Mouse (Mus musculus) Patski (cell line): ENCODE data around the gene Paqr7. TPM values are rescaled to one million over a fixed set of nuclear protein-coding genes. Genes with fewer than 3 reads are reported as not detected.

ENCODE experiments used
- ATAC-seq: fragments of 100-300 bp; one replicate; pipeline ENCODE4 v1.8.0; 2021
- CTCF ChIA-PET: fragments of 350-600 bp; sonication (Branson Sonifier 250); formaldehyde crosslinking; loops from one replicate; lab custom pipeline; 2022; ENCODE audit warnings: inconsistent platforms; lab: Charles Lee
- POLR2A ChIA-PET: fragments of 350-600 bp; sonication (Branson Sonifier 250); formaldehyde crosslinking; loops from one replicate; lab custom pipeline; 2022; ENCODE audit warnings: antibody characterized with exemption, inconsistent platforms; lab: Charles Lee
- DNase-seq: peaks from one replicate; pipeline ENCODE4 v3.0.0-alpha.2; 2011; ENCODE audit warnings: low read depth, low spot score
- H3K27me3 ChIP-seq: fragments of 371-371 bp; one replicate; pipeline ENCODE4 v1.5.1; 2021
- CTCF ChIP-seq: fragments of 100-300 bp; IDR thresholded peaks from one replicate; pipeline ENCODE4 v1.5.1; 2021
- in situ Hi-C: fragments of 300-500 bp; cut with MboI; formaldehyde crosslinking; loops from 3 replicates; pipeline ENCODE4 v1.11.1; 2018; ENCODE audit warnings: low pct_unique_long_range_greater_than_20kb, mixed read lengths
- polyA plus RNA-seq: library from polyadenylated mRNA; unstranded; gene quantifications from one replicate; pipeline ENCODE4 v1.2.3, GENCODE M21; 2021

Paqr7 gene
- polyA plus RNA-seq, 1 experiment from 2014 or later = 4.3 TPM

DNA sequence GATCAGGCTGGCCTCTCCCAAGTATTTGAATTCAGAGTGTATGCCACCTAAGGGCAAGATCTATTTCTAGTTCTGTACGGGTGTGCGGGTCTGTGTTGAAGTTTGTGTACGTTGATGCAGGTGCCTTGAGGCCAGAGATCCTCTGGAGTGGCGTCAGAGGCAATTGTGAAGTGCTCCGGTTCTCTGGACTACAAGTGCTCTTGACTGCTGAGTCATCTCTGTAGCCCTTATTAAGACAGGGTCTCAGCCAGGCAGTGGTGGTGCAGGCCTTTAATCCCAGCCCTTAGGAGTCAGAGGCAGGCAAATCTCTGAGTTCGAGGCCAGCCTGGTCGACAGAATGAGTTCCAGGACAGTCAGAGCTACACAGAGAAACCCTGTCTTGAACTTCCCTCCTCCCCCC is 19.1 kb downstream of the Paqr7 start:
- H3K27me3 ChIP-seq = no peaks in the 10 kb centered on the region
- no peak for DNase-seq
- no peak for ATAC-seq
- ChIA-PET POLR2A (interaction anchor here (0.6 to 1.2 kb wide), 2 partner anchors 20 to 859 kb away, joined by 3 read pairs; no protein-coding TSS in a partner anchor), CTCF (no interaction called here)
- in situ Hi-C loops = no loop called here
- TF ChIP-seq CTCF = no peak

DNA sequence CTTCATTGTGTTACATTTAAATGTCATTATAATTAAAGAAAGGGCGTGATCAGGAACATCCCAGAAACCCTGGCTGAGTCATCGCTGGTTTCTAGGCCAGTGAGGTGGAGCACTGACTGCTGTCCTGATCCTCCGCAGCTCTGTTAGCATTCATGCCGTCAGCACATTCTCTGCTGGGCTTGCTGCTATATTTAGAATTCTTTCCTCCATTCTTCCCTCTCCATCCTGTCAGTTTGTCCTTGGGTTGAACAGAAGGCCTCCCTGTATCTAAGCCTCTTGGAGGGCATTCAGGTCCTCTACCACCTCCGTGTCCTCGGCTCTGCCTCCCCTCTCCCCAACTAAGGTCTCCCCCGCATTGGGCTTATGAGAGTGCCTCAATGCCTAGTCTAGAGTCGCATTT is 20.5 kb downstream of the Paqr7 start:
- ChIA-PET POLR2A (no interaction called here), CTCF (no interaction called here)
- ATAC-seq (peak; percentile 39), DNase-seq (no peak)
- no peaks in the 10 kb centered on the region for H3K27me3 ChIP-seq
- TF ChIP-seq CTCF = no peak
- in situ Hi-C loops = no loop called here

GRCm38 (mm10) chr4:134517719-134518118 is 21.2 kb downstream of the Paqr7 start:
- in situ Hi-C loops = no loop called here
- POLR2A ChIA-PET = no interaction called here

GRCm38 (mm10) chr4:134518541-134518940 is 22.0 kb downstream of the Paqr7 start:
- no peak for TF ChIP-seq CTCF
- ATAC-seq = no peak
- CTCF ChIA-PET = interaction anchor here (0.7 kb wide), 1 partner anchor 12 kb away, joined by 3 read pairs; no protein-coding TSS in a partner anchor
- H3K27me3 ChIP-seq = no peaks in the 10 kb centered on the region
- in situ Hi-C loops = no loop called here
- DNase-seq = no peak
- POLR2A ChIA-PET = interaction anchor here (1.1 kb wide), 1 partner anchor 26 kb away, joined by 3 read pairs; no protein-coding TSS in a partner anchor

More at GRCm38 (mm10) chr4:134517719-134518118, 21.2 kb downstream of the Paqr7 start:
- no peaks in the 10 kb centered on the region for H3K27me3 ChIP-seq
- CTCF ChIA-PET = interaction anchor here (0.7 kb wide), 1 partner anchor 13 kb away, joined by 3 read pairs; no protein-coding TSS in a partner anchor
- no peak for TF ChIP-seq CTCF
- no peak for DNase-seq
- no peak for ATAC-seq

GRCm38 (mm10) chr4:134519281-134519680 is 22.8 kb downstream of the Paqr7 start:
- ChIA-PET CTCF (no interaction called here), POLR2A (interaction anchor here (1.1 kb wide), 1 partner anchor 25 kb away, joined by 3 read pairs; no protein-coding TSS in a partner anchor)
- DNase-seq (no peak), ATAC-seq (no peak)
- in situ Hi-C loops = no loop called here
- no peaks in the 10 kb centered on the region for H3K27me3 ChIP-seq
- TF ChIP-seq CTCF = no peak

- ATAC-seq (no peak), DNase-seq (no peak)
- no peaks in the 10 kb centered on the region for H3K27me3 ChIP-seq
- POLR2A ChIA-PET = no interaction called here
- TF ChIP-seq CTCF = no peak
- in situ Hi-C loops = no loop called here
- CTCF ChIA-PET = interaction anchor here (1.4 kb wide), 1 partner anchor 45 kb away, joined by 4 read pairs; no protein-coding TSS in a partner anchor
These were observed 26.9 kb downstream of the Paqr7 start for GRCm38 (mm10) chr4:134523447-134523846.

DNA sequence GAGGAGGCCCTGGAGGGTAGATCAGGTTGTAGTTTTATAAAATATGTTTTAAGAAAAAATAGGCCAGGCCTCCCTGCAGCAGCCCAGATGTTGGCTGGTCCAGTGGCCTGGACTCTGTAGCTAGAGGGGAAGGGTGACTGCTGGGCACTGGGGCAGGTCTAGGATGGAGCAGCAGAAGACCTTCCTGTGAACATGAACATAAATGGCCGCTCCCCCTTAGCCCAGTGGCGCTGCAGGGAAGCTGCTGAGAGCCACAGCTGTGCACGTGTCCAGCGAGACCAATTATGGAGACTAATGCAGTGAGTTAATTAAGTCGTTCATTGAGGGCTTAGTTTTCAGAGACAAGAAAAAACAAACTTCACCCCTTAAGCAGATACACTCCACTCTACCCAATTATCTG is 29.3 kb downstream of the Paqr7 start:
- no peak for DNase-seq
- no peak for TF ChIP-seq CTCF
- H3K27me3 ChIP-seq = no peaks in the 10 kb centered on the region
- in situ Hi-C loops = no loop called here
- ATAC-seq = no peak
- ChIA-PET POLR2A (no interaction called here), CTCF (no interaction called here)

- TF ChIP-seq CTCF = no peak
- no peaks in the 10 kb centered on the region for H3K27me3 ChIP-seq
- ChIA-PET POLR2A (no interaction called here), CTCF (interaction anchor here (1.0 kb wide), 1 partner anchor 15 kb away, joined by 3 read pairs; no protein-coding TSS in a partner anchor)
- ATAC-seq (no peak), DNase-seq (no peak)
- in situ Hi-C loops = no loop called here
These were observed 29.7 kb downstream of the Paqr7 start for GRCm38 (mm10) chr4:134526220-134526619.

GRCm38 (mm10) chr4:134532928-134533327 is 36.4 kb downstream of the Paqr7 start:
- no peak for TF ChIP-seq CTCF
- CTCF ChIA-PET = interaction anchor here (0.9 kb wide), 1 partner anchor 10 kb away, joined by 4 read pairs; no protein-coding TSS in a partner anchor
- ATAC-seq (no peak), DNase-seq (no peak)
- in situ Hi-C loops = no loop called here
- H3K27me3 ChIP-seq = no peaks in the 10 kb centered on the region
- POLR2A ChIA-PET = no interaction called here

- no peak for ATAC-seq
- ChIA-PET CTCF (interaction anchor here (0.9 kb wide), 1 partner anchor 26 kb away, joined by 3 read pairs; no protein-coding TSS in a partner anchor), POLR2A (no interaction called here)
- in situ Hi-C loops = no loop called here
- TF ChIP-seq CTCF = no peak
- H3K27me3 ChIP-seq = no peaks in the 10 kb centered on the region
- no peak for DNase-seq
These were observed 36.9 kb downstream of the Paqr7 start for GRCm38 (mm10) chr4:134533421-134533820.

DNA sequence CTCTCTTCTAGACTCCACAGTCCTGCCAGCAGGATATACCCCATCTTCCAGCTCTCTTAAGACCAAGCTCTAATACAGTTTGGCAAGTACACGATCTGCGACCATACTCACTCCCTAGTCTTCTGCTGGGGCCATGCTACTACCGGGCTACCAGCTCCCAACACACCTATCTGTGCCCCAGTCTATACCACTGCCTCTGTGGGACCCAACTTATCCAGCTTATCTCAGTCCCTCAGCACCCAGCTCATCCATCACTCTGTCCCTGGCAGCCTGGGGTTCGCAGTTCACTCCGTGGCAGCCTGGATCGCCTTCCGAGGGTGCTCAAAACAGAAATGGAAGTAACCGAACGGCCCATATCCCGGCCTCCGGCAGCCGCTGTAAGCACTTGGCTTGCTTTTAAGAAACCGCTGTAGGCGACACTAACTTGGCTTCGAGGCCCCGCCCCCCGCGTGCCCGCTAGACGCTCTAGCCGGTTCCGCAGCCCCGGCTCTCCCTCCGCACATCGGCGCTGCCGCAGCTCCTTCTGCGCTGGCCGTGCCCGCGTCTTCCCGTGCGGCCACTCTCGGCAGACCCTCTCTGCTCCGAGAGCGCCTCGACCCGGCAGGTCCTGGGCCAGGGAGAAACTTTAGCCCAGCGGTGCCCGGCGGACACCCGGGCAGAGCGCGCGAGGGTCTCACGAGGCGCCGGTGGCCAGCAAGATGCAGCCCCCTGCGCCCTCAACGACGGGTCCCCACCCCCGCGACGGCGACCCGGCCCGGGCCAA is 37.8 kb downstream of the Paqr7 start:
- no peaks in the 10 kb centered on the region for H3K27me3 ChIP-seq
- ATAC-seq (peak; percentile 44), DNase-seq (no peak)
- TF ChIP-seq CTCF = no peak
- in situ Hi-C loops = no loop called here
- ChIA-PET CTCF (interaction anchor here (0.9 kb wide), 1 partner anchor 27 kb away, joined by 3 read pairs; no protein-coding TSS in a partner anchor), POLR2A (interaction anchor here (2.1 kb wide), 1 partner anchor 11 kb away, joined by 6 read pairs; no protein-coding TSS in a partner anchor)
